In genomic region chr5:142894918-142895613, GRCm38 (mm10) we compare ENCODE assay signal across 8 mouse cellular contexts. TPM values are rescaled to one million over a fixed set of nuclear protein-coding genes. Genes with fewer than 3 reads are reported as not detected.
A peak's percentile ranks its signal among the peaks of the same experiment; 100 is the strongest.
DNase-seq lines count a peak whose midpoint lies in the region; ATAC-seq and TF ChIP-seq lines count a peak whose summit lies in the region.

TSS of gene Fbxl18 (minus strand) at chr5:142895421.

- no peak for TF ChIP-seq RAD21 in CH12.LX (IDR thresholded peaks at IDR 0.05; ENCODE audit: low read depth, low read length)

- no peak for TF ChIP-seq CTCF in CH12.LX (conservative IDR thresholded peaks at IDR 0.05 in 1 of 2, IDR thresholded peaks at IDR 0.05 in 1 of 2; ENCODE audit: low read depth in 2 of 2, low read length in 2 of 2)

- WGBS in forebrain, embryonic 11.5 days: under 1% methylated on average over 38 of the region's 40 CpGs
- WGBS in heart, embryonic 16.5 days: under 1% methylated on average over 40 of the region's 40 CpGs
- WGBS in neural tube, embryonic 15.5 days: 0% methylated on average over 40 of the region's 40 CpGs

- dilution Hi-C loops in CH12.LX (cut with MboI; ENCODE audit: extremely low pct_ligation_motif_present, extremely low pct_unique_long_range_greater_than_20kb, low sequenced_read_pairs): no loop called here

- TF ChIP-seq EP300 in CH12.LX (IDR thresholded peaks at IDR 0.05; ENCODE audit: low read length): no peak

- peak; percentile 88 for DNase-seq in CH12.LX (ENCODE audit: extremely low read depth)
- peak; percentile 81 for DNase-seq in c-Kit-positive CD71-negative TER-119-negative erythroid progenitor cells, embryonic 14.5 days (ENCODE audit: low read depth)
- DNase-seq in forebrain, embryonic 11.5 days (ENCODE audit: low spot score): peak; percentile 93
- DNase-seq in kidney, postnatal 36 days: peak; percentile 95 to 96
- DNase-seq in lung, adult 18-20 months: peak; percentile 90 to 93
- DNase-seq in testis, postnatal 14 days (ENCODE audit: low spot score): peak; percentile 92

- H3K36me3 ChIP-seq in CH12.LX (replicated peaks in 1 of 2; ENCODE audit: control insufficient read depth in 1 of 2, insufficient read depth in 1 of 2, low read length in 1 of 2): peaks cover 7 to 26% of the 10 kb centered on the region in 2 experiments
- no peaks in the 10 kb centered on the region for H3K36me3 ChIP-seq in forebrain, embryonic 11.5 days (ENCODE audit: control insufficient read depth, insufficient read depth, low read length)
- H3K36me3 ChIP-seq in heart, embryonic 16.5 days (ENCODE audit: control insufficient read depth, insufficient read depth): no peaks in the 10 kb centered on the region; the same call in none of the 2 replicates
- peaks cover 13% of the 10 kb centered on the region for H3K36me3 ChIP-seq in neural tube, embryonic 15.5 days

- H3K4me1 ChIP-seq in CH12.LX (ENCODE audit: control insufficient read depth in 1 of 2, insufficient read depth in 2 of 2): peaks cover 8 to 29% of the 10 kb centered on the region in 2 experiments
- 0 out of 2 replicates have a peak, but pooled peaks cover 5% of the 10 kb centered on the region for H3K4me1 ChIP-seq in forebrain, embryonic 11.5 days (replicated peaks; ENCODE audit: control insufficient read depth, insufficient read depth, low read length)
- H3K4me1 ChIP-seq in heart, embryonic 16.5 days (ENCODE audit: control insufficient read depth, insufficient read depth, low read length): peaks cover 17% of the 10 kb centered on the region
- peaks cover 31% of the 10 kb centered on the region for H3K4me1 ChIP-seq in neural tube, embryonic 15.5 days

- peak; percentile 85 for TF ChIP-seq POLR2A in CH12.LX (IDR thresholded peaks at IDR 0.05; ENCODE audit: low read depth, low read length)

- H3K27me3 ChIP-seq in CH12.LX (replicated peaks): no peaks in the 10 kb centered on the region
- no peaks in the 10 kb centered on the region for H3K27me3 ChIP-seq in forebrain, embryonic 11.5 days (ENCODE audit: control insufficient read depth, insufficient read depth, low read length)
- no peaks in the 10 kb centered on the region for H3K27me3 ChIP-seq in heart, embryonic 16.5 days (ENCODE audit: control insufficient read depth, insufficient read depth, low read length)
- no peaks in the 10 kb centered on the region for H3K27me3 ChIP-seq in neural tube, embryonic 15.5 days (replicated peaks)

- no peaks in the 10 kb centered on the region for H3K9me3 ChIP-seq in CH12.LX (replicated peaks; ENCODE audit: low read length)
- no peaks in the 10 kb centered on the region for H3K9me3 ChIP-seq in forebrain, embryonic 11.5 days (ENCODE audit: control insufficient read depth, low read length)
- H3K9me3 ChIP-seq in heart, embryonic 16.5 days (replicated peaks; ENCODE audit: control insufficient read depth, low read length): no peaks in the 10 kb centered on the region
- H3K9me3 ChIP-seq in neural tube, embryonic 15.5 days (replicated peaks): no peaks in the 10 kb centered on the region

- H3K4me3 ChIP-seq in CH12.LX (replicated peaks in 1 of 3; ENCODE audit: low read depth in 2 of 3, low read length in 2 of 3, poor library complexity in 1 of 3): peak within 1 kb of the TSS; percentile 87 to 99 (median 93)
- peak within 1 kb of the TSS; percentile 57 for H3K4me3 ChIP-seq in forebrain, embryonic 11.5 days (ENCODE audit: low read depth, low read length)
- peak within 1 kb of the TSS; percentile 87 for H3K4me3 ChIP-seq in heart, embryonic 16.5 days (ENCODE audit: low read length)
- peak within 1 kb of the TSS; percentile 58 for H3K4me3 ChIP-seq in neural tube, embryonic 15.5 days (replicated peaks)

- H3K9ac ChIP-seq in CH12.LX (ENCODE audit: insufficient read depth, low read depth): peak within 1 kb of the TSS; percentile 78
- peak within 1 kb of the TSS; percentile 74 for H3K9ac ChIP-seq in forebrain, embryonic 11.5 days (ENCODE audit: low read length)
- H3K9ac ChIP-seq in heart, embryonic 16.5 days (ENCODE audit: low read length): peak within 1 kb of the TSS; percentile 90
- H3K9ac ChIP-seq in neural tube, embryonic 15.5 days (replicated peaks): peak within 1 kb of the TSS; percentile 63

- peak; percentile 95 for ATAC-seq in forebrain, embryonic 11.5 days (replicated peaks; ENCODE audit: low FRiP score)
- peak; percentile 92 for ATAC-seq in heart, embryonic 16.5 days (replicated peaks; ENCODE audit: extremely low read depth, insufficient read depth, low FRiP score)
- peak; percentile 95 for ATAC-seq in neural tube, embryonic 15.5 days (ENCODE audit: low FRiP score)

- in situ Hi-C loops in CH12.LX (cut with MboI; ENCODE audit: low pct_ligation_motif_present, low pct_unique_long_range_greater_than_20kb, low sequenced_read_pairs): no loop called here

- H3K27ac ChIP-seq in CH12.LX (ENCODE audit: insufficient read depth, low read depth): peak within 1 kb of the TSS; percentile 30; the same call in 1 of the 2 replicates
- peak within 1 kb of the TSS; percentile 5; the same call in 1 of the 2 replicates for H3K27ac ChIP-seq in forebrain, embryonic 11.5 days (ENCODE audit: low read depth, low read length)
- H3K27ac ChIP-seq in heart, embryonic 16.5 days (ENCODE audit: low read length): peak within 1 kb of the TSS; percentile 89
- peak within 1 kb of the TSS; percentile 78 for H3K27ac ChIP-seq in neural tube, embryonic 15.5 days (replicated peaks)

- H3K79me2 ChIP-seq in CH12.LX (replicated peaks; ENCODE audit: control insufficient read depth, extremely low read depth, insufficient read depth, poor library complexity, severe bottlenecking): no peaks in the 10 kb centered on the region; the same call in 1 of the 2 replicates

- peak within 1 kb of the TSS; percentile 91 for H3K4me2 ChIP-seq in CH12.LX (ENCODE audit: insufficient read depth, low read depth, poor library complexity, severe bottlenecking)
- H3K4me2 ChIP-seq in forebrain, embryonic 11.5 days (ENCODE audit: low read depth, low read length, severe bottlenecking): peak within 1 kb of the TSS; percentile 75
- H3K4me2 ChIP-seq in heart, embryonic 16.5 days (ENCODE audit: low read depth, low read length): peak within 1 kb of the TSS; percentile 75
- peak within 1 kb of the TSS; percentile 72 for H3K4me2 ChIP-seq in neural tube, embryonic 15.5 days

TF ChIP-seq in CH12.LX, 34 proteins besides CTCF, POLR2A, EP300 and RAD21 (continues in another document):
- TF ChIP-seq ZMIZ1 (IDR thresholded peaks at IDR 0.05; ENCODE audit: low read depth, low read length) (0 out of 2 replicates have a peak, but pooled peaks have one; percentile 35), ZNF384 (IDR thresholded peaks at IDR 0.05; ENCODE audit: low read depth, low read length) (no peak), MAFK (IDR thresholded peaks at IDR 0.05; ENCODE audit: insufficient replicate concordance, low read length) (no peak), ETS1 (conservative IDR thresholded peaks at IDR 0.05; ENCODE audit: low read depth, low read length) (no peak), JUN (IDR thresholded peaks at IDR 0.05; ENCODE audit: insufficient read depth, low read depth, low read length) (no peak), RCOR1 (conservative IDR thresholded peaks at IDR 0.05; ENCODE audit: low read depth, low read length) (no peak), CHD2 (IDR thresholded peaks at IDR 0.05; ENCODE audit: low read length) (no peak), E2F4 (IDR thresholded peaks at IDR 0.05; ENCODE audit: insufficient replicate concordance, low read depth, low read length) (no peak), BHLHE40 (IDR thresholded peaks at IDR 0.05; ENCODE audit: low read depth, low read length) (peak; percentile 49; the same call in 1 of the 2 replicates), PAX5 (IDR thresholded peaks at IDR 0.05; ENCODE audit: low read length) (no peak), ZC3H11A (IDR thresholded peaks at IDR 0.05; ENCODE audit: low read depth, low read length) (no peak), MXI1 (IDR thresholded peaks at IDR 0.05; ENCODE audit: low read depth, low read length) (peak; percentile 82), MEF2A (IDR thresholded peaks at IDR 0.05; ENCODE audit: borderline replicate concordance, low read depth, low read length) (no peak; the same call in 1 of the 2 replicates), IRF4 (IDR thresholded peaks at IDR 0.05; ENCODE audit: low read depth, low read length) (peak; percentile 34; the same call in 1 of the 2 replicates), TCF12 (IDR thresholded peaks at IDR 0.05; ENCODE audit: low read depth, low read length) (peak; percentile 72), KAT2A (IDR thresholded peaks at IDR 0.05; ENCODE audit: insufficient replicate concordance, low read length) (peak; percentile 96; the same call in 1 of the 2 replicates), SIN3A (IDR thresholded peaks at IDR 0.05; ENCODE audit: low read length) (peak; percentile 94), GABPA (IDR thresholded peaks at IDR 0.05; ENCODE audit: insufficient replicate concordance, low read depth, low read length) (peak; percentile 74; the same call in 1 of the 2 replicates), ELF1 (IDR thresholded peaks at IDR 0.05; ENCODE audit: low read depth, low read length) (peak; percentile 74), SMC3 (IDR thresholded peaks at IDR 0.05; ENCODE audit: low read depth, low read length) (no peak), ZKSCAN1 (IDR thresholded peaks at IDR 0.05; ENCODE audit: borderline replicate concordance, low read depth, low read length) (no peak), MAZ (IDR thresholded peaks at IDR 0.05; ENCODE audit: low read depth, low read length) (no peak), POLR2AphosphoS2 (IDR thresholded peaks at IDR 0.05; ENCODE audit: low read depth, low read length) (no peak), HCFC1 (IDR thresholded peaks at IDR 0.05; ENCODE audit: low read depth, low read length) (peak; percentile 98), MAX (IDR thresholded peaks at IDR 0.05; ENCODE audit: low read length) (peak; percentile 47), NRF1 (IDR thresholded peaks at IDR 0.05; ENCODE audit: low read depth, low read length) (peak; percentile 69), MYC (IDR thresholded peaks at IDR 0.05; ENCODE audit: low read depth, low read length) (peak; percentile 58), TBP (conservative IDR thresholded peaks at IDR 0.05; ENCODE audit: low read depth, low read length) (peak; percentile 65; the same call in 1 of the 2 replicates), UBTF (IDR thresholded peaks at IDR 0.05; ENCODE audit: low read depth, low read length) (no peak), USF2 (conservative IDR thresholded peaks at IDR 0.05; ENCODE audit: low read depth, low read length) (no peak)

RNA-seq across cellular contexts. Expression of gene Fbxl18, which starts in this region (rescaled TPM):
- total RNA-seq in CH12.LX (2012; rRNA removed) (5.0 and 6.4 TPM in 2 replicates), CH12.LX (2014; rRNA removed) (2.3 and 3.7 TPM in 2 replicates)
- 5.0 and 5.5 TPM in 2 replicates for polyA plus RNA-seq in CH12.LX (2012; ENCODE audit: insufficient read length, low read depth)
- 15.4 and 16.0 TPM in 2 replicates for polyA plus RNA-seq in forebrain, embryonic 11.5 days (2014; fragmentation: Nextera tagmentation; extraction: Ambion mirVana)
- polyA plus RNA-seq in heart, embryonic 16.5 days (2015; fragmentation: Nextera tagmentation; extraction: Ambion mirVana): 7.5 and 8.3 TPM in 2 replicates
- 29.4 TPM in 2 replicates for polyA plus RNA-seq in neural tube, embryonic 15.5 days (2015; fragmentation: Nextera tagmentation; extraction: Ambion mirVana)

Comparison
In these comparisons a context has a peak if more than half of its experiments do, and no peak if none do; other contexts are left out.
1. Peak in every context shown above with its lines: DNase-seq, ATAC-seq, H3K4me3 ChIP-seq and H3K27ac ChIP-seq.
2. H3K27ac ChIP-seq: peak in every context shown above with its lines; median percentile 89 in heart, embryonic 16.5 days; 78 in neural tube, embryonic 15.5 days; 30 in CH12.LX; 5 in forebrain, embryonic 11.5 days.